Mouse (Mus musculus): ENCODE data around the gene Reps1.

GRCm38 (mm10) chr10:18113473-18114093 is 57.9 kb downstream of the Reps1 start:
- no peak for TF ChIP-seq GATA1 (IDR thresholded peaks at IDR 0.05; ENCODE audit: low read length)
- TF ChIP-seq TAL1 (IDR thresholded peaks at IDR 0.05; ENCODE audit: low read length), result no peak
